Mouse (Mus musculus) gastrocnemius, adult 2 months (tissue): Measurements from ENCODE around the gene Gfod1. TPM values are rescaled to one million over a fixed set of nuclear protein-coding genes. Genes with fewer than 3 reads are reported as not detected.

Source experiments
- DNase-seq: peaks from one replicate; pipeline ENCODE4 v3.0.0; 2022
- H3K27ac ChIP-seq: fragments of 200-600 bp; 2 replicates; pipeline ENCODE4 v1.8.1; 2022; ENCODE audit warnings: mild to moderate bottlenecking
- H3K4me3 ChIP-seq: fragments of 200-600 bp; 2 replicates; pipeline ENCODE4 v1.8.1; 2022; ENCODE audit warnings: mild to moderate bottlenecking, moderate library complexity
- CTCF ChIP-seq: fragments of 200-600 bp; IDR thresholded peaks from 2 replicates; pipeline ENCODE4 v1.8.1; 2022; ENCODE audit warnings: antibody characterized with exemption, mild to moderate bottlenecking, moderate library complexity
- intact Hi-C: fragments of 180-260 bp; cut with DNase I; formaldehyde crosslinking; loops from one replicate; pipeline ENCODE4 v1.15.1; 2025
- total RNA-seq, 2 experiments: library from RNA; stranded (reverse); gene quantifications; 2 replicates each; pipeline ENCODE4 v1.2.3; 2021

The Gfod1 gene
- total RNA-seq, 2 experiments from 2014 or later = 4.3 to 8.2 TPM

- no peak for TF ChIP-seq CTCF
- intact Hi-C loops = no loop called here
- DNase-seq = no peak
- no peak overlapping the region for H3K27ac ChIP-seq
- no peak overlapping the region for H3K4me3 ChIP-seq
Observed at GRCm38 (mm10) chr13:43269460-43270219, 34.3 kb downstream of the Gfod1 start.

- no peak overlapping the region for H3K4me3 ChIP-seq
- intact Hi-C loops = no loop called here
- no peak for TF ChIP-seq CTCF
- no peak for DNase-seq
- H3K27ac ChIP-seq = no peak overlapping the region
Observed at GRCm38 (mm10) chr13:43268539-43269327, 35.2 kb downstream of the Gfod1 start.

GRCm38 (mm10) chr13:43267902-43268301, 36.1 kb downstream of the Gfod1 start:
- no peak for TF ChIP-seq CTCF
- Histone ChIP-seq H3K27ac (no peak overlapping the region), H3K4me3 (no peak overlapping the region)
- no peak for DNase-seq
- intact Hi-C loops = no loop called here

- Histone ChIP-seq H3K4me3 (no peak overlapping the region), H3K27ac (no peak overlapping the region)
- no peak for DNase-seq
- TF ChIP-seq CTCF = no peak
- intact Hi-C loops = no loop called here
Observed at GRCm38 (mm10) chr13:43267216-43267615, 36.8 kb downstream of the Gfod1 start.

GRCm38 (mm10) chr13:43266333-43266732, 37.6 kb downstream of the Gfod1 start:
- no peak overlapping the region for H3K27ac ChIP-seq
- no peak overlapping the region for H3K4me3 ChIP-seq
- DNase-seq = no peak
- TF ChIP-seq CTCF = no peak
- intact Hi-C loops = no loop called here

- no peak for TF ChIP-seq CTCF
- no peak overlapping the region for H3K27ac ChIP-seq
- H3K4me3 ChIP-seq = no peak overlapping the region
- no peak for DNase-seq
- intact Hi-C loops = no loop called here
Observed at GRCm38 (mm10) chr13:43265116-43265515, 38.9 kb downstream of the Gfod1 start.

GRCm38 (mm10) chr13:43263646-43264045, 40.3 kb downstream of the Gfod1 start:
- intact Hi-C loops = no loop called here
- TF ChIP-seq CTCF = no peak

GRCm38 (mm10) chr13:43262114-43262739, 41.7 kb downstream of the Gfod1 start:
- intact Hi-C loops = no loop called here
- H3K27ac ChIP-seq = peak overlapping the region; percentile 63
- no peak for TF ChIP-seq CTCF
- peak; percentile 31 for DNase-seq
- H3K4me3 ChIP-seq = no peak overlapping the region

More at GRCm38 (mm10) chr13:43263646-43264045, 40.3 kb downstream of the Gfod1 start:
- Histone ChIP-seq H3K4me3 (no peak overlapping the region), H3K27ac (no peak overlapping the region)
- no peak for DNase-seq

GRCm38 (mm10) chr13:43261287-43261686, 42.7 kb downstream of the Gfod1 start:
- intact Hi-C loops = no loop called here
- no peak overlapping the region for H3K27ac ChIP-seq

GRCm38 (mm10) chr13:43260731-43261130, 43.2 kb downstream of the Gfod1 start:
- TF ChIP-seq CTCF = no peak
- DNase-seq = no peak
- intact Hi-C loops = no loop called here

More at GRCm38 (mm10) chr13:43261287-43261686, 42.7 kb downstream of the Gfod1 start:
- no peak for TF ChIP-seq CTCF
- no peak overlapping the region for H3K4me3 ChIP-seq
- DNase-seq = no peak

GRCm38 (mm10) chr13:43256447-43256846, 47.5 kb downstream of the Gfod1 start:
- H3K27ac ChIP-seq = no peak overlapping the region
- no peak for TF ChIP-seq CTCF
- DNase-seq = no peak
- intact Hi-C loops = no loop called here
- no peak overlapping the region for H3K4me3 ChIP-seq

More at GRCm38 (mm10) chr13:43260731-43261130, 43.2 kb downstream of the Gfod1 start:
- H3K4me3 ChIP-seq = no peak overlapping the region
- no peak overlapping the region for H3K27ac ChIP-seq

GRCm38 (mm10) chr13:43253526-43253925, 50.4 kb downstream of the Gfod1 start:
- Histone ChIP-seq H3K27ac (no peak overlapping the region), H3K4me3 (no peak overlapping the region)
- TF ChIP-seq CTCF = no peak
- no peak for DNase-seq
- intact Hi-C loops = no loop called here
